Mouse (Mus musculus): ENCODE data around the gene Prdm15. TPM values are rescaled to one million over a fixed set of nuclear protein-coding genes. Genes with fewer than 3 reads are reported as not detected.

Gene Prdm15
- polyA plus RNA-seq (2015; fragmentation: Nextera tagmentation; extraction: Ambion mirVana): 2.2 and 3.0 TPM in 2 replicates

DNA sequence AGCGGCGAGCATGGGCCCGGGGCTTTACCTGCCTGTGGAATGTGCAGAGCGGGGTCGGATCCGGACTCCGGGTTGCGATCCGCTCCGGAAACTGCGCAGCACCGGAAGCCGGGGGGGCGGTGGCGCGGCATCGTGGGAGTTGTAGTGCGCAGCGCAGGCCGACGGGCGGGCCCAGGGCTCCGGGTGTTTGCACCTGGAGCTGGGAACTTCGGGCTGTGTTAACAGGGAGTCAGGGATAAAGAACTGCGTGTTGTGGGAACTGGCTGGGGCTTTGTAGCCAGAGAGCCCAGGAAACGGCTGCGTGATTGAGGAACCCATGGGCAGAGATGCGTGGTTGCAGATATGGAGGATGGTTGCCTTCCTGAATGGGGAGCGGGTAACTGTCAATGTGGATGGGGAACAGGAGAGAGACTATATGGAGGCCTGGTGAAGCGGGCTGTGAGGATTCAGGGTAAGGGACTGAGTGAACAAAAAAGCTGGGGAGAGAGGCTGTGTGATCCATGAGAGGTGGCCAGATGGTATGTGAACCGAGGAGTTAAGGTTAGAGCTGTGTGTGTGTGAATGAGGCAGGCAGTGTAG, at the start of gene Prdm15:
Gene Prdm15 (minus strand): TSS at position 110 of the 579 bp plus-strand sequence.

DNA sequence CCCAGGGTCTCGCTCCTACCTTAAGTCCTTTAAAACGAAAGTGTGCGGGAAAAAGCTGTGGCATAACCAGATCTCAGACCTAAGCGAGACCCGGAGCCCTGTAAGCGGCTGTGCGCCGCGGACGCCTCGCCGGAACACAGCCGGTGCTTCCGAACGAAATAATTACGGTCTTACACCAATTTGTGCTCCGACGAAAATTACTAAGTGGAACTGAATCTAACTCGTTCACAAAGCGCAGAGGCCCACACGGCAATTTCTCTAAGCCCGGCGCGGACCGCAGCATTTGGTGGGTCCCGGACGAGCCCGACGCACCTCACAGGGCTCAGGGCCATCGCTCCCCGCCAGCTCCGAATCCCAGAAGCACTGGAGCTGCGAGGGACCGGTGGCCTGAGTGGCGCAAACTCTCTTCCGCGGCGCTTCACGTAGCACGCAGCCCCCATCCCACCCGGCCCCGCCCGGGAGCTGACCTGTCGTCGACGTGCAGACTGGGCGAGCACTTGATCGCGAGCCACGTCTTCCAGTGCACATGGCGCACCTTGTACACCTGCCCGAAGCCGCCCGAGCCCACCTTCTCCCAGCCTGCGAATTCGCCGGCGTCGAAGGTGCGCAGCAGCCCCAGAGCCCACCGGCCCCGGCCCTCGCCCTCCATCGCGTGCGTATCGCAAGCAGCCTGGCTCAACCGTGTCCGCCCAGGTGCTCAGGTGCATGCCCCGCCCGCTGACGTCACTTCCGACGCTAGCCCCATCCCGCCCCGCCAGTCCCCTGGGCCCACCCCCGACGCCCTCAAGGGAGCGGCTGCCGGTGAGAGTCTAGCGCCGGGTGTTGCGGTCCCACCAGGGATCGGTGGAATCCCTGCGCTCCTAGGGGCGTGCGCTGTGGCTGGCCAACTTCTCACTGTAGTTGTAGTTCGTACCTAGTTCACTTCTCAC, 88.3 kb downstream of the Prdm15 start, which contains the start of gene Ripk4:
Gene Ripk4 (minus strand): TSS at position 727 of the 929 bp plus-strand sequence.

Small RNAs within 50 kb of the gene (microRNA-seq; reads per million reads assigned to microRNA genes)
- gene Mir6964: 0 to 0.51 reads per million in 2 experiments

Other genes with a start within 250 kb of the Prdm15 start
- gene Tmprss2, start 240.7 kb downstream of the Prdm15 start, polyA plus RNA-seq (2015; fragmentation: Nextera tagmentation; extraction: Ambion mirVana): not detected in 2 replicates
- gene Ripk4, start 88.1 kb downstream of the Prdm15 start, polyA plus RNA-seq (2015; fragmentation: Nextera tagmentation; extraction: Ambion mirVana): 0.22 TPM in 1 of 2 replicates, not detected in the other
- 24.5 and 25.3 TPM in 2 replicates for gene C2cd2, start 110.7 kb upstream of the Prdm15 start, polyA plus RNA-seq (2015; fragmentation: Nextera tagmentation; extraction: Ambion mirVana)
- 4.6 and 5.4 TPM in 2 replicates for gene Zbtb21, start 110.8 kb upstream of the Prdm15 start, polyA plus RNA-seq (2015; fragmentation: Nextera tagmentation; extraction: Ambion mirVana)
- 14.6 TPM in 2 replicates for gene B230307C23Rik, start 145.5 kb upstream of the Prdm15 start, polyA plus RNA-seq (2015; fragmentation: Nextera tagmentation; extraction: Ambion mirVana)
- 2.8 and 3.8 TPM in 2 replicates for gene A630089N07Rik, start 230.6 kb upstream of the Prdm15 start, polyA plus RNA-seq (2015; fragmentation: Nextera tagmentation; extraction: Ambion mirVana)

All from skeletal muscle tissue, postnatal 0 days (tissue).